Comparison of ENCODE assay signal across 10 mouse cellular contexts in genomic region chr2:7734097-7734730, GRCm38 (mm10).
DNase-seq lines count a peak whose midpoint lies in the region; ATAC-seq and TF ChIP-seq lines count a peak whose summit lies in the region.
"Had no signal": no experiment of that assay in that cellular context is flagged by ENCODE, and none has a peak within 500 bp of the region (broad histone marks: within the 10 kb centered on the region; RNA-seq: fewer than 3 reads in every experiment).

No protein-coding gene starts in this region.

- no peak for TF ChIP-seq POLR2A in cortical plate, adult 2 months (IDR thresholded peaks at IDR 0.05; ENCODE audit: extremely low read depth, insufficient read depth, low read length)

- DNase-seq in brain, adult 2 months (ENCODE audit: low read depth, low spot score), result peak; percentile 92
- peak; percentile 24 for DNase-seq in layer of hippocampus, adult 9-10 months (ENCODE audit: low spot score)
- peak; percentile 41 for DNase-seq in midbrain, embryonic 14.5 days
- no peak for DNase-seq in lung, postnatal 10 days
- no peak for DNase-seq in heart, embryonic 10.5 days (ENCODE audit: low spot score)
- DNase-seq: heart, adult 11 months; heart, postnatal 36 days; lung, embryonic 14.5 days had no signal

- ATAC-seq in midbrain, embryonic 14.5 days (ENCODE audit: low FRiP score, low TSS enrichment), result peak; percentile 70; the same call in 1 of the 2 replicates
- no peak for ATAC-seq in kidney, embryonic 16.5 days (ENCODE audit: low FRiP score, low TSS enrichment)

- no peaks in the 10 kb centered on the region for H3K36me3 ChIP-seq in midbrain, embryonic 14.5 days (ENCODE audit: control insufficient read depth, insufficient read depth, low read length)
- no peaks in the 10 kb centered on the region for H3K36me3 ChIP-seq in kidney, embryonic 16.5 days (ENCODE audit: insufficient read depth, low read length)
- no peaks in the 10 kb centered on the region for H3K36me3 ChIP-seq in heart, embryonic 10.5 days

- no peak for TF ChIP-seq CTCF in cortical plate, adult 2 months (IDR thresholded peaks at IDR 0.05; ENCODE audit: extremely low read depth, insufficient read depth, low read length)

- H3K4me2 ChIP-seq in midbrain, embryonic 14.5 days (ENCODE audit: low read length), result no peak overlapping the region
- H3K4me2 ChIP-seq in kidney, embryonic 16.5 days (replicated peaks; ENCODE audit: low read depth, low read length), result no peak overlapping the region
- H3K4me2 ChIP-seq: lung, embryonic 14.5 days had no signal

- peak overlapping the region; percentile 97 for H3K27ac ChIP-seq in cortical plate, adult 2 months (ENCODE audit: insufficient read depth, low read length)
- H3K27ac ChIP-seq in midbrain, embryonic 14.5 days (replicated peaks; ENCODE audit: low read depth, low read length), result no peak overlapping the region
- H3K27ac ChIP-seq in kidney, embryonic 16.5 days (ENCODE audit: low read length), result no peak overlapping the region
- H3K27ac ChIP-seq in heart, embryonic 10.5 days, result no peak overlapping the region

- no peaks in the 10 kb centered on the region for H3K27me3 ChIP-seq in midbrain, embryonic 14.5 days (ENCODE audit: control insufficient read depth, insufficient read depth, low read length)
- no peaks in the 10 kb centered on the region for H3K27me3 ChIP-seq in kidney, embryonic 16.5 days (ENCODE audit: insufficient read depth, low read length)
- no peaks in the 10 kb centered on the region for H3K27me3 ChIP-seq in heart, embryonic 10.5 days (ENCODE audit: insufficient read depth, poor library complexity, severe bottlenecking)

- no peak overlapping the region for H3K9ac ChIP-seq in midbrain, embryonic 14.5 days (replicated peaks; ENCODE audit: low read length)
- no peak overlapping the region for H3K9ac ChIP-seq in kidney, embryonic 16.5 days (replicated peaks; ENCODE audit: low read length)
- H3K9ac ChIP-seq: lung, embryonic 14.5 days had no signal

- H3K9me3 ChIP-seq in midbrain, embryonic 14.5 days (ENCODE audit: control insufficient read depth, low read length), result no peaks in the 10 kb centered on the region
- H3K9me3 ChIP-seq in kidney, embryonic 16.5 days (ENCODE audit: low read length), result no peaks in the 10 kb centered on the region
- H3K9me3 ChIP-seq in heart, embryonic 10.5 days, result no peaks in the 10 kb centered on the region

- H3K4me1 ChIP-seq in cortical plate, adult 2 months (ENCODE audit: control insufficient read depth, insufficient read depth, low read length), result no peaks in the 10 kb centered on the region; the same call in 1 of the 2 replicates
- peaks cover 8% of the 10 kb centered on the region; the same call in 1 of the 2 replicates for H3K4me1 ChIP-seq in midbrain, embryonic 14.5 days (ENCODE audit: control insufficient read depth, insufficient read depth, low read length)
- H3K4me1 ChIP-seq in kidney, embryonic 16.5 days (ENCODE audit: insufficient read depth, low read length), result no peaks in the 10 kb centered on the region
- H3K4me1 ChIP-seq in heart, embryonic 10.5 days, result no peaks in the 10 kb centered on the region

- H3K4me3 ChIP-seq in cortical plate, adult 2 months (ENCODE audit: insufficient read depth, low read length), result no peak overlapping the region
- H3K4me3 ChIP-seq in midbrain, embryonic 14.5 days (replicated peaks; ENCODE audit: low read depth, low read length), result no peak overlapping the region
- no peak overlapping the region for H3K4me3 ChIP-seq in kidney, embryonic 16.5 days (ENCODE audit: low read length)
- no peak overlapping the region for H3K4me3 ChIP-seq in heart, embryonic 10.5 days

- 26% methylated on average over 8 of the region's 8 CpGs for WGBS in midbrain, embryonic 14.5 days
- WGBS in kidney, embryonic 16.5 days, result 47% methylated on average over 8 of the region's 8 CpGs
- 60% methylated on average over 8 of the region's 8 CpGs for WGBS in heart, embryonic 10.5 days

Comparison
In these comparisons a context has a peak if more than half of its experiments do, and no peak if none do; other contexts are left out.
1. DNase-seq: peak in brain, adult 2 months (single experiment), layer of hippocampus, adult 9-10 months (single experiment) and midbrain, embryonic 14.5 days (single experiment); none in lung, postnatal 10 days (single experiment) and heart, embryonic 10.5 days (single experiment).